Mouse (Mus musculus) embryonic facial prominence, embryonic 15.5 days (tissue): ENCODE measurements around the gene Ddx19b. TPM values are rescaled to one million over a fixed set of nuclear protein-coding genes. Genes with fewer than 3 reads are reported as not detected.
"Not testable (repeated sequence)": the region's sequence is repeated elsewhere in the genome, so short reads cannot be mapped to it uniquely, and the experiment has no call there.

Experiments
- ATAC-seq: fragments of 200-750 bp; cut with Nextera tagmentation; 2 replicates; pipeline ENCODE4 v1.8.0; 2017; ENCODE audit warnings: low read depth, moderate TSS enrichment; ENCODE audit not compliant: insufficient number of reproducible peaks, low FRiP score, low TSS enrichment
- H3K27ac ChIP-seq: fragments of 300-500 bp; sonication (generic); replicated peaks from 2 replicates; pipeline ENCODE4 v1.5.1; 2015; ENCODE audit warnings: mild to moderate bottlenecking, inconsistent platforms
- H3K27me3 ChIP-seq: fragments of 300-500 bp; sonication (generic); 2 replicates; pipeline ENCODE4 v1.6.1; 2015; ENCODE audit warnings: inconsistent platforms
- H3K36me3 ChIP-seq: fragments of 300-500 bp; sonication (generic); 2 replicates; pipeline ENCODE4 v1.6.1; 2015; ENCODE audit warnings: mild to moderate bottlenecking, inconsistent platforms
- H3K4me1 ChIP-seq: fragments of 300-500 bp; sonication (generic); 2 replicates; pipeline ENCODE4 v1.6.1; 2015; ENCODE audit warnings: inconsistent platforms
- H3K4me2 ChIP-seq: fragments of 300-500 bp; sonication (generic); replicated peaks from 2 replicates; pipeline ENCODE4 v1.6.1; 2015; ENCODE audit warnings: mild to moderate bottlenecking, inconsistent platforms
- H3K4me3 ChIP-seq: fragments of 300-500 bp; sonication (generic); replicated peaks from 2 replicates; pipeline ENCODE4 v1.5.1; 2015; ENCODE audit warnings: mild to moderate bottlenecking, inconsistent platforms
- H3K9ac ChIP-seq: fragments of 300-500 bp; sonication (generic); 2 replicates; pipeline ENCODE4 v1.6.1; 2015; ENCODE audit warnings: inconsistent platforms
- H3K9me3 ChIP-seq: fragments of 300-500 bp; sonication (generic); replicated peaks from 2 replicates; pipeline ENCODE4 v1.6.1; 2016; ENCODE audit warnings: inconsistent platforms
- WGBS: fragments of 180-500 bp; shearing (Covaris S2); methylation state at CpG from one replicate; pipeline ENCODE4 v1.1.7; 2015; 5-methylcytosine and 5-hydroxymethylcytosine counted together
- polyA plus RNA-seq: library from polyadenylated mRNA; unstranded; fragments of >200 nt; fragmentation: Nextera tagmentation; extraction: Ambion mirVana; gene quantifications from 2 replicates; pipeline ENCODE4 v1.2.1, GENCODE M21; 2015

The Ddx19b gene
- 5.3 and 6.0 TPM in 2 replicates for polyA plus RNA-seq

- 0 out of 2 replicates have a peak, but pooled peaks cover under 1% of the 10 kb centered on the region for H3K36me3 ChIP-seq
- H3K27me3 ChIP-seq = no peaks in the 10 kb centered on the region
- H3K9me3 ChIP-seq = no peaks in the 10 kb centered on the region
- WGBS = 93% methylated on average over 19 of the region's 19 CpGs
- no peak within 1 kb of the TSS for H3K4me3 ChIP-seq
- ATAC-seq = no peak
- H3K4me2 ChIP-seq = no peak within 1 kb of the TSS
- no peak within 1 kb of the TSS for H3K9ac ChIP-seq
- H3K27ac ChIP-seq = no peak within 1 kb of the TSS
- H3K4me1 ChIP-seq = peaks cover 25% of the 10 kb centered on the region
Measured at GRCm38 (mm10) chr8:111031572-111031971, at the start of gene Ddx19b. Ddx19b (minus strand) TSS chr8:111031751.

- Histone ChIP-seq H3K27ac (no peak overlapping the region), H3K4me2 (no peak overlapping the region), H3K36me3 (no peaks in the 10 kb centered on the region), H3K27me3 (no peaks in the 10 kb centered on the region), H3K4me3 (no peak overlapping the region), H3K4me1 (no peaks in the 10 kb centered on the region), H3K9me3 (no peaks in the 10 kb centered on the region), H3K9ac (no peak overlapping the region)
- ATAC-seq = no peak
- 27% methylated on average over 6 of the region's 6 CpGs for WGBS
Measured at GRCm38 (mm10) chr8:111079861-111080271, 48.3 kb upstream of the Ddx19b start.

- Histone ChIP-seq H3K9ac (no peak overlapping the region), H3K36me3 (no peaks in the 10 kb centered on the region), H3K4me3 (no peak overlapping the region), H3K27me3 (no peaks in the 10 kb centered on the region), H3K4me1 (no peaks in the 10 kb centered on the region), H3K9me3 (no peaks in the 10 kb centered on the region), H3K4me2 (no peak overlapping the region), H3K27ac (no peak overlapping the region)
- WGBS = 61% methylated on average over 5 of the region's 5 CpGs
- no peak for ATAC-seq
Measured at GRCm38 (mm10) chr8:111079461-111079860, 47.9 kb upstream of the Ddx19b start.

GRCm38 (mm10) chr8:111075926-111076325 lies 44.4 kb upstream of the Ddx19b start:
- WGBS = 81% methylated on average over 3 of the region's 3 CpGs
- Histone ChIP-seq H3K4me3 (no peak overlapping the region), H3K9me3 (no peaks in the 10 kb centered on the region), H3K36me3 (no peaks in the 10 kb centered on the region), H3K4me1 (no peaks in the 10 kb centered on the region), H3K9ac (no peak overlapping the region), H3K4me2 (no peak overlapping the region), H3K27ac (no peak overlapping the region), H3K27me3 (no peaks in the 10 kb centered on the region)
- ATAC-seq = no peak

GRCm38 (mm10) chr8:111068660-111069059 lies 37.1 kb upstream of the Ddx19b start:
- H3K27me3 ChIP-seq, ATAC-seq, H3K4me1 ChIP-seq, H3K36me3 ChIP-seq, H3K9me3 ChIP-seq, H3K9ac ChIP-seq, H3K4me3 ChIP-seq, H3K4me2 ChIP-seq, H3K27ac ChIP-seq: not testable (repeated sequence)
- WGBS = 92% methylated on average over 9 of the region's 9 CpGs

GRCm38 (mm10) chr8:111067439-111067838 lies 35.9 kb upstream of the Ddx19b start:
- 24% methylated on average over 10 of the region's 10 CpGs for WGBS
- Histone ChIP-seq H3K27ac (no peak overlapping the region), H3K4me3 (no peak overlapping the region), H3K27me3 (no peaks in the 10 kb centered on the region), H3K9me3 (no peaks in the 10 kb centered on the region), H3K4me2 (no peak overlapping the region), H3K36me3 (no peaks in the 10 kb centered on the region), H3K4me1 (0 out of 2 replicates have a peak, but pooled peaks cover 2% of the 10 kb centered on the region), H3K9ac (no peak overlapping the region)
- no peak for ATAC-seq

GRCm38 (mm10) chr8:111066308-111066707 lies 34.8 kb upstream of the Ddx19b start:
- no peaks in the 10 kb centered on the region for H3K27me3 ChIP-seq
- no peak overlapping the region for H3K9ac ChIP-seq
- peaks cover 4% of the 10 kb centered on the region for H3K4me1 ChIP-seq
- H3K4me3 ChIP-seq = no peak overlapping the region
- no peak overlapping the region for H3K4me2 ChIP-seq
- 51% methylated on average over 4 of the region's 4 CpGs for WGBS
- H3K9me3 ChIP-seq = no peaks in the 10 kb centered on the region
- no peak overlapping the region for H3K27ac ChIP-seq
- no peak for ATAC-seq
- no peaks in the 10 kb centered on the region for H3K36me3 ChIP-seq

GRCm38 (mm10) chr8:111062893-111063292 lies 31.3 kb upstream of the Ddx19b start:
- H3K27me3 ChIP-seq = no peaks in the 10 kb centered on the region
- peaks cover 14% of the 10 kb centered on the region for H3K4me1 ChIP-seq
- H3K4me3 ChIP-seq = peak overlapping the region; percentile 77
- ATAC-seq = no peak
- no peak overlapping the region for H3K9ac ChIP-seq
- H3K27ac ChIP-seq = no peak overlapping the region; the same call in 1 of the 2 replicates
- 50% methylated on average over 2 of the region's 2 CpGs for WGBS
- 0 out of 2 replicates have a peak, but pooled peaks cover 4% of the 10 kb centered on the region for H3K36me3 ChIP-seq
- H3K9me3 ChIP-seq = no peaks in the 10 kb centered on the region
- peak overlapping the region; percentile 77 for H3K4me2 ChIP-seq

- under 1% methylated on average over 27 of the region's 27 CpGs for WGBS
- 0 out of 2 replicates have a peak, but pooled peaks cover 5% of the 10 kb centered on the region for H3K36me3 ChIP-seq
- H3K9ac ChIP-seq = peak overlapping the region; percentile 44
- peak overlapping the region; percentile 77 for H3K4me2 ChIP-seq
- peaks cover 21% of the 10 kb centered on the region for H3K4me1 ChIP-seq
- no peaks in the 10 kb centered on the region for H3K9me3 ChIP-seq
- H3K4me3 ChIP-seq = peak overlapping the region; percentile 77
- peak overlapping the region; percentile 68 for H3K27ac ChIP-seq
- peak; percentile 87 for ATAC-seq
- H3K27me3 ChIP-seq = no peaks in the 10 kb centered on the region
Measured at GRCm38 (mm10) chr8:111062072-111062757, 30.7 kb upstream of the Ddx19b start.

- ATAC-seq = no peak; the same call in 1 of the 2 replicates
- peak overlapping the region; percentile 44 for H3K9ac ChIP-seq
Measured at GRCm38 (mm10) chr8:111061688-111062071, 30.1 kb upstream of the Ddx19b start.

GRCm38 (mm10) chr8:111058946-111059572 lies 27.5 kb upstream of the Ddx19b start:
- no peak overlapping the region for H3K9ac ChIP-seq
- no peak for ATAC-seq
- H3K27ac ChIP-seq = no peak overlapping the region
- peaks cover 25% of the 10 kb centered on the region for H3K4me1 ChIP-seq
- H3K4me3 ChIP-seq = no peak overlapping the region
- no peaks in the 10 kb centered on the region for H3K9me3 ChIP-seq
- peaks cover 22% of the 10 kb centered on the region for H3K36me3 ChIP-seq
- H3K4me2 ChIP-seq = no peak overlapping the region
- WGBS = 65% methylated on average over 2 of the region's 2 CpGs
- no peaks in the 10 kb centered on the region for H3K27me3 ChIP-seq

More at GRCm38 (mm10) chr8:111061688-111062071, 30.1 kb upstream of the Ddx19b start:
- peak overlapping the region; percentile 77 for H3K4me2 ChIP-seq
- H3K9me3 ChIP-seq = no peaks in the 10 kb centered on the region
- H3K27me3 ChIP-seq = no peaks in the 10 kb centered on the region
- under 1% methylated on average over 14 of the region's 14 CpGs for WGBS
- H3K4me3 ChIP-seq = peak overlapping the region; percentile 77
- H3K36me3 ChIP-seq = 0 out of 2 replicates have a peak, but pooled peaks cover 5% of the 10 kb centered on the region
- H3K4me1 ChIP-seq = peaks cover 25% of the 10 kb centered on the region
- H3K27ac ChIP-seq = peak overlapping the region; percentile 68; the same call in 1 of the 2 replicates
